Mouse (Mus musculus) forebrain, embryonic 11.5 days (tissue): Measurements from ENCODE around the gene Foxl1. TPM values are rescaled to one million over a fixed set of nuclear protein-coding genes. Genes with fewer than 3 reads are reported as not detected.
A peak's percentile ranks its signal among the peaks of the same experiment; 100 is the strongest.

Experiments used
- ATAC-seq: fragments of 200-750 bp; cut with Nextera tagmentation; replicated peaks from 2 replicates; pipeline ENCODE4 v1.8.0; 2017; ENCODE audit warnings: moderate TSS enrichment; ENCODE audit not compliant: low FRiP score
- DNase-seq: peaks from one replicate; pipeline ENCODE4 v3.0.0-alpha.2; 2017; ENCODE audit warnings: low spot score
- H3K27ac ChIP-seq: fragments of 300-500 bp; sonication (generic); 2 replicates; pipeline ENCODE4 v1.5.1; 2014; ENCODE audit warnings: low read depth, low read length
- H3K27me3 ChIP-seq: fragments of 300-500 bp; sonication (generic); 2 replicates; pipeline ENCODE4 v1.6.1; 2014; ENCODE audit warnings: mild to moderate bottlenecking, low read length, mixed read lengths; ENCODE audit not compliant: control insufficient read depth, insufficient read depth
- H3K36me3 ChIP-seq: fragments of 300-500 bp; sonication (generic); 2 replicates; pipeline ENCODE4 v1.6.1; 2014; ENCODE audit warnings: mild to moderate bottlenecking, low read length, moderate library complexity, mixed read lengths; ENCODE audit not compliant: control insufficient read depth, insufficient read depth
- H3K4me1 ChIP-seq: fragments of 300-500 bp; sonication (generic); replicated peaks from 2 replicates; pipeline ENCODE4 v1.6.1; 2014; ENCODE audit warnings: low read length, mixed read lengths; ENCODE audit not compliant: control insufficient read depth, insufficient read depth
- H3K4me2 ChIP-seq: fragments of 300-500 bp; sonication (generic); 2 replicates; pipeline ENCODE4 v1.6.1; 2014; ENCODE audit warnings: low read depth, mild to moderate bottlenecking, low read length, moderate library complexity, mixed read lengths; ENCODE audit not compliant: severe bottlenecking
- H3K4me3 ChIP-seq: fragments of 300-500 bp; sonication (generic); 2 replicates; pipeline ENCODE4 v1.5.1; 2014; ENCODE audit warnings: low read depth, low read length
- H3K9ac ChIP-seq: fragments of 300-500 bp; sonication (generic); 2 replicates; pipeline ENCODE4 v1.6.1; 2014; ENCODE audit warnings: low read length
- H3K9me3 ChIP-seq: fragments of 300-500 bp; sonication (generic); 2 replicates; pipeline ENCODE4 v1.6.1; 2016; ENCODE audit warnings: low read length, mixed read lengths; ENCODE audit not compliant: control insufficient read depth
- WGBS: fragments of 180-500 bp; shearing (Covaris S2); extraction: QIAGEN DNeasy Blood & Tissue Kit; methylation state at CpG from one replicate; pipeline ENCODE4 v1.1.7; 2014; 5-methylcytosine and 5-hydroxymethylcytosine counted together
- polyA plus RNA-seq: library from polyadenylated mRNA; unstranded; fragments of >200 nt; fragmentation: Nextera tagmentation; extraction: Ambion mirVana; gene quantifications from 2 replicates; pipeline ENCODE4 v1.2.1, GENCODE M21; 2014

Gene Foxl1
- polyA plus RNA-seq, 1 experiment from 2014 or later: 0.81 TPM

DNA sequence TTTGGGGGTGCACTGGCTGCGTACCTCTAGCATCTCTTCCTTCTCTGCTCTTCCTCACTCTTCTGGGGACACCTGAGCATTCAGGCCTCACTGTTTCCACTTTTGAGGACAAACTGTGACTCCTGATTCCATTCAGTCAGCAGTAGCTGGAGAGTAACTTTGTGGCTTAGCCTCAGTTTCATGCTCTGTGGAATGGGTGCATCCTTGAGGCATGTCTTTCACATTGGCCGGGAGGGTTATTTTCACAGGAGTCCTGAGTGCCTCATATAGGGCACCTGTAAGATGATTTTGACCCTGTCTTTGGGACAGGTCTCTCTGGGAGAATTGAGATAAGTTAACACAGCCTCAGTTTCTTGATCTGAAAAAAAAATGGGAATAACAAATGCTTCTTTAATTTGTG lies 4.6 kb upstream of the Foxl1 start:
- no peaks in the 10 kb centered on the region; the same call in 1 of the 2 replicates for H3K9me3 ChIP-seq
- H3K9ac ChIP-seq: no peak overlapping the region
- no peak overlapping the region for H3K4me3 ChIP-seq
- H3K27me3 ChIP-seq: peaks cover 98% of the 10 kb centered on the region
- H3K27ac ChIP-seq: no peak overlapping the region
- DNase-seq (no peak), ATAC-seq (no peak)
- H3K4me2 ChIP-seq: no peak overlapping the region
- WGBS: 28% methylated on average over 2 of the region's 2 CpGs
- peaks cover 2% of the 10 kb centered on the region; the same call in 1 of the 2 replicates for H3K4me1 ChIP-seq
- H3K36me3 ChIP-seq: no peaks in the 10 kb centered on the region

DNA sequence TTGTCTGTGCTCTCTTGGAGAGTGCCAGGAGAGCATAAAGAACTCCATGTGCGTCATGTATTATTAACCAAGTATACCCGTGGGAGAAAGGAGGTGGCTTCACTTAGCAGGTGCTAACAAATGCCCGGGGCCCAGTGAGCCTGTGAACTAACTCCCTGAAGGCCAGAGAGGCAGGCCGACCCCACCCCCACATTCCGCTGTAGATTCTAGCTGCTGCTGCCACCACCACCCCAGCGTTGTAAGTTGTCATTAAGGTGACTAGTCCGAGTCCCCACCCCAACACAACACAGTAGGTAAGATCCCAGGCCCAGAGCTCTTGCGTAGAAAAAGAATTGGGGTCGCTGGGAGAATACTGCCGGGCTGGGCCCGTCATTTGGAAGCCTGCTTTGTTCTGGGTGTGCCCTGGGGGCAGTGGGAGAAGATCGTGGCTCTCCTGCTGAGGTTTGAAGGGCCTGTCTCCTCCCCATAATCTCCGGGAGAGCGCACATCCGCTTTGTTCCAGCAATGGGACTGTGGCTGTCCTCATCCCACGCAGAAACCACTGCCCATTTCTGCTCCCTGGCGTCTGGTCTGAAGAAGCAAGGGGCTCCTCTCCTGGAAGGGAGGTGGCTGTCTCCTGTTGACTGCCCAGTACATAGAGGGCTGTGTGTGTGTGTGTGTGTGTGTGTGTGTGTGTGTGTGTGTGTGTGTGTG lies 3.0 kb upstream of the Foxl1 start:
- DNase-seq (no peak), ATAC-seq (0 out of 2 replicates have a peak, but pooled peaks have one; percentile 5)
- no peak overlapping the region for H3K27ac ChIP-seq
- no peaks in the 10 kb centered on the region for H3K36me3 ChIP-seq
- H3K4me2 ChIP-seq: no peak overlapping the region
- peaks cover 99% of the 10 kb centered on the region for H3K27me3 ChIP-seq
- peaks cover 10% of the 10 kb centered on the region; the same call in 1 of the 2 replicates for H3K4me1 ChIP-seq
- H3K9ac ChIP-seq: no peak overlapping the region
- no peak overlapping the region for H3K4me3 ChIP-seq
- 2% methylated on average over 17 of the region's 17 CpGs for WGBS
- H3K9me3 ChIP-seq: no peaks in the 10 kb centered on the region; the same call in 1 of the 2 replicates

DNA sequence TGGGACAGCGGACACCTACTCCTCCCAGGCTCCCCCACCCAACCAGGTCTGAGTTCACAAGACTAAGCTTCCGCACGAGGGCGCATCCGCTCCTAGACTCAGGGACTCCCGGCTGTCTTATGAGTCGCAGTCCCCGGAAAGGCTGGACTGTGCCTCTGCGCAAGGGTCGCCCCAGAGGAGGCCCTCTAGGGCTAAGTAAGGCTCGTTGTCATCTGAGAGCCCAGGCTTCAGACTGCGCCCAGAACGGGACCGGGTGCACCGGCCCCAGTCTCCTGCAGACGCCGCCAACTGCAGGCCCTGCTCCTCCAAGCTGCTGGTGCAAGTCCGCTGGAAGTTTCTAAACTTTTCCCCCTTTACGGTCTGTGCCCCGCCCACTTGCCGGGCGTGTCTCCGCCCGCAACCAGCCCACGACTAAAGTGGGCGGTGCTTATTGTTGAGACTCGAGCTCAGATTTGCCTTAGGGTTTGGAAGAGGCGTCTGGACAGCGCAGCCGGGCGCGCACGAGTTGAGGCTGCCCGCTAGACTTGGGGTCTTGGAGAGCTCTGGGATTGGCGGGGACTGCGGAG lies 2.3 kb upstream of the Foxl1 start:
- under 1% methylated on average over 36 of the region's 36 CpGs for WGBS
- Histone ChIP-seq H3K4me2 (peak overlapping the region; percentile 40), H3K4me1 (peaks cover 10% of the 10 kb centered on the region; the same call in 1 of the 2 replicates), H3K9me3 (no peaks in the 10 kb centered on the region; the same call in 1 of the 2 replicates), H3K27ac (no peak overlapping the region), H3K27me3 (peaks cover 99% of the 10 kb centered on the region), H3K4me3 (peak overlapping the region; percentile 20), H3K36me3 (no peaks in the 10 kb centered on the region), H3K9ac (no peak overlapping the region)
- DNase-seq: peak; percentile 84
- peak; percentile 79 for ATAC-seq

DNA sequence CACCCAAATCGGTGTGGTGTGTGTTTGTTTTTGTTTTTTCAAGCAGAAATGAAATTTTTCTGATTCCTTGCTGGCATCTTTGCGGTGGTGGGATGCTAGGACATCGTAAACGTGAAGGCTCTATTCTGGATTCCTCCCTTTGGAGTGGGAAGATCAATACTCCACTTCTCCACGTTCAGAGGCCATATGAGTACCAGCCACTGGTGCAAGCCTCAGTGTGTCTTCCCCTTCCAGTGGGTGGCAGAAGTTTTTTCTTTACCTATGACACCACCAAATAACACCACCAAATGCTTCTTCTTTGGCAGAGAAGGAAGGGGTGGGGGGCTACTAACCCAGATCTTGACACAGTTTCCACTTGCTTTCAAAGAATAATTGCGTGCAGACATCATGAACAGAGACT lies 1.5 kb upstream of the Foxl1 start:
- Histone ChIP-seq H3K4me2 (no peak overlapping the region), H3K4me1 (peaks cover 10% of the 10 kb centered on the region; the same call in 1 of the 2 replicates)

DNA sequence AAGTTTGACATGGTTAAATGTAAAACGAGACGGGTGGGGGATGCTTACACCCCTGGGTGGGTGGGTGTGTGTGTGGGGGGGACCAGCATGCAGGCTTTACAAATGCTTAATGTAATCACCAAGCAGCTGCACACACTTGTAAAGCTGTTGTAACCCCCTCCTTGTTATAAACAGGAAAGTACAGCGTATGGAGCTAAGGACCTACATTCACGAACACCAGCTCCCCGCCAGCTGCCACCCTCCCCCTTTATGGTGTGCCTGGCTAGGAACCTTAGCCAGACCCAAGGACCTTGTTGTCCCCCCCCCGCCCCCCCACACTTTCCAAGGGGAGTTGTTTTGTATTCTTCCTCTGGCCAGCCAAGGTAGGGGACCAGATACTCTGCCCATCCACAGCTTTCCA lies 1.0 kb upstream of the Foxl1 start:
- ATAC-seq (no peak), DNase-seq (no peak)
- no peak overlapping the region for H3K9ac ChIP-seq
- H3K27ac ChIP-seq: no peak overlapping the region
- H3K9me3 ChIP-seq: no peaks in the 10 kb centered on the region; the same call in 1 of the 2 replicates
- H3K27me3 ChIP-seq: peaks cover 92% of the 10 kb centered on the region
- no peak overlapping the region for H3K4me3 ChIP-seq
- H3K4me1 ChIP-seq: peaks cover 10% of the 10 kb centered on the region; the same call in 1 of the 2 replicates
- H3K4me2 ChIP-seq: no peak overlapping the region
- no peaks in the 10 kb centered on the region for H3K36me3 ChIP-seq
- 1% methylated on average over 6 of the region's 6 CpGs for WGBS

More for the DNA sequence above, 1.5 kb upstream of the Foxl1 start:
- no peaks in the 10 kb centered on the region; the same call in 1 of the 2 replicates for H3K9me3 ChIP-seq
- no peak for ATAC-seq
- no peaks in the 10 kb centered on the region for H3K36me3 ChIP-seq
- H3K4me3 ChIP-seq: no peak overlapping the region
- H3K27me3 ChIP-seq: peaks cover 97% of the 10 kb centered on the region
- no peak overlapping the region for H3K9ac ChIP-seq
- no peak overlapping the region for H3K27ac ChIP-seq
- 4% methylated on average over 6 of the region's 6 CpGs for WGBS
- DNase-seq: no peak

- Histone ChIP-seq H3K9me3 (no peaks in the 10 kb centered on the region; the same call in 1 of the 2 replicates), H3K27ac (no peak overlapping the region), H3K4me2 (no peak overlapping the region), H3K9ac (no peak overlapping the region), H3K4me3 (no peak overlapping the region), H3K36me3 (no peaks in the 10 kb centered on the region), H3K4me1 (peaks cover 10% of the 10 kb centered on the region; the same call in 1 of the 2 replicates), H3K27me3 (peaks cover 86% of the 10 kb centered on the region)
- ATAC-seq: no peak
- 1% methylated on average over 11 of the region's 11 CpGs for WGBS
- DNase-seq: no peak
These were observed 444 bp upstream of the Foxl1 start for GRCm38 (mm10) chr8:121127291-121127701.

- H3K4me3 ChIP-seq: peak overlapping the region; percentile 5; the same call in 1 of the 2 replicates
- DNase-seq (no peak), ATAC-seq (no peak)
- H3K9ac ChIP-seq: no peak overlapping the region
- WGBS: under 1% methylated on average over 54 of the region's 55 CpGs
- H3K4me2 ChIP-seq: 0 out of 2 replicates have a peak overlapping the region, but pooled peaks have one; percentile 2
- no peaks in the 10 kb centered on the region for H3K36me3 ChIP-seq
- H3K4me1 ChIP-seq: peaks cover 10% of the 10 kb centered on the region; the same call in 1 of the 2 replicates
- no peaks in the 10 kb centered on the region; the same call in 1 of the 2 replicates for H3K9me3 ChIP-seq
- peaks cover 72% of the 10 kb centered on the region for H3K27me3 ChIP-seq
- H3K27ac ChIP-seq: no peak overlapping the region
These were observed 958 bp downstream of the Foxl1 start for GRCm38 (mm10) chr8:121128531-121129264.

GRCm38 (mm10) chr8:121129265-121129940 lies 1.7 kb downstream of the Foxl1 start:
- Histone ChIP-seq H3K9ac (no peak overlapping the region), H3K27ac (no peak overlapping the region), H3K9me3 (no peaks in the 10 kb centered on the region), H3K36me3 (no peaks in the 10 kb centered on the region), H3K4me2 (no peak overlapping the region), H3K4me1 (peaks cover 10% of the 10 kb centered on the region; the same call in 1 of the 2 replicates), H3K4me3 (no peak overlapping the region), H3K27me3 (peaks cover 65% of the 10 kb centered on the region)
- ATAC-seq (no peak), DNase-seq (no peak)
- 10% methylated on average over 16 of the region's 16 CpGs for WGBS
